Mouse (Mus musculus) spleen, postnatal 4 days (tissue): ENCODE results near the gene Mrpl12.
"Not testable (repeated sequence)": the region's sequence is repeated elsewhere in the genome, so short reads cannot be mapped to it uniquely, and the experiment has no call there.

ENCODE experiments used
- DNase-seq, 2 experiments: peaks; one replicate each; pipeline ENCODE4 v3.0.0; 2022; ENCODE audit warnings: low spot score in 2 of 2

Mrpl12 gene

DNA sequence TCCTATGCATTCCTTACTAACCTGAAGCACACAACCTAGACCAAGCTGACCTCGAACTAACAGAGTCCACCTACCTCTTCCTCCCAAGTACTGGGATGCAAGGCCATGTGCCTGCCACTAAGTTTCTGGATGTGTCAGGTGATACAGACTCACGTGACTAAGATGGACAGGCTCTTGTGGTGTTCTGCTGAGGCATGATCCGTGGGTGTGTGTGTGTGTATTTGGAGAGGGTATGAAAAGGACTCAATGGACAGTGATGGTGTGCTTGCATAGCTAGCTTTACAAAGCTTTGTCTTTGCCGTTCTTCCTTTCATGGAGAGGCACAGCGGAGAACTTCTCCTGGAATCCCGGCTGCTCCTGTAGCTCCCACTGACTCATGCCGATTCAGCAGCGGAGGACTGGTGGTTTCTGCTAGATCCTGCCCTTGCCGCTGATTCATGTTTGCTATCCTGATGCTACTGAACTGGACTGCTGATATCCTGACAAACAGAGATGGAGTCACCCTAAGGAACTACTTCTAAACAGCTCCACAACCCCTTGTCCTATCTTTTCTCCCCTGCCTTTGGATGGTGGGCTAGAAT is 24.0 kb downstream of the Mrpl12 start:
- no peak for DNase-seq

- no peak for DNase-seq
Observed at GRCm38 (mm10) chr11:120509940-120510339, 25.5 kb downstream of the Mrpl12 start.

DNA sequence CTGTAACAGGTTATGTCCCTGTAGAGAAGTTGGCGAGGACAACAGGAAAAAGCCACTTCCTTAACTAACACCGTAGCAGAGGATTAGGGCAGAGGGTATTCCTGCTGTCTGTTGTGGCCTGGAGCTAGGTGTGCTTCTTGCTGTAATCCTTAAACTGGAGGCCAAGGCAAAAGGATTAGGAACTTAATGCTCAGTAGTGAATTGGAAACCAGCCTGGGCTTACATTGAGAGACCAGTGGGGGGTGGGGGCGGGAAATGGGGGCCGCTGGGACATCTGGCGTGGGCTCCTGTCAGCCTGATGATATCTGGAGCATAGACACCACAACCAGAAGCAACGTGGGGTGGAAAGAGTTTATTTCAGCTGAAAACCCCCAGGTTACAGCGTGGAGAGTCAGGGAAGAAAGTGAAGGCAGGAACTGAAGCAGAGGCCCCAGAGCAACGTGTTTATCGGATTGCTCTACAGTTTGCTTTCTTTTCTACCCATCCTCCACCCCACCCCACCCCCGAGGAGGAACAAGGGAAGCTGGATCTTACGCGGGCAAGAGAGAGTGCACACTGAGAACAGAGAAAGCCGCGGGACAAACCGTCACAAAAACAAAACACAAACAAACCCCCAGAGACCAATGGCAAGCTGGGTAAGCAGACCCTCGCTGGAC is 26.1 kb downstream of the Mrpl12 start:
- DNase-seq: peak in 1 of 2 experiments; percentile 65

DNA sequence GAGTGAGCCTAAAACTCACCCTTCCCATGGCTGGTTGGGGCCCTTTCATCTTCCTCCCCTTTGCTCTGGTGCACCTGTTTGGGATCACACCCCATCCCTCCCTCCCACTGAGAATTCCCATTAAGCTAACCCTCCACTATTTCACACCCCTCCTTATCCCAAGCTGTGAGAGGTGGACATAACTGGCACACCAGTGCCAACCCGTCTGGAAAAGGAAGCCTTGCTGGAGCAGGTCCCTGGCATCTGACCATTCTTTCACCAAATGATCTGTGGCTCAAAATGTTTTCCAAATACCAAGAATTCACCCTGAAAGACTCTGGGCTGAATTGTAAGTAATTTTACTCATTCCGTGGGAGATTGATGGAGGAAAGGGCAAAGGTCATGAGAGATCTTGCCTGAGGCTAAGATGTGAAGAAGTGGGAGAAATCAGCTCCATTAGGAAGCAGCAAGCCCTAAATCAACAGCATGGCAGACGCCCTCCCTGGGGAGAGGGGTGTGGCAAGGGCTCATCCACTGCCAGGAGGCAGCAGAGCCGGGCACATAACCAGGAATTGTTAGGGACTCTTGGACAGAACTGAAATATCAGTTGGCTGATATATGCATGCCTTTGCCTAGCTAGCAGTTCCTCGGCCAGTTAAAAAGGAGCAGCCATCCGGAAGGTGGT is 28.5 kb downstream of the Mrpl12 start:
- no peak for DNase-seq

GRCm38 (mm10) chr11:120514262-120514661 is 29.8 kb downstream of the Mrpl12 start:
- not testable (repeated sequence) for DNase-seq

- DNase-seq: peak; percentile 84 to 96
Observed at GRCm38 (mm10) chr11:120515611-120516010, 31.2 kb downstream of the Mrpl12 start.

GRCm38 (mm10) chr11:120517147-120517546 is 32.7 kb downstream of the Mrpl12 start:
- DNase-seq: no peak

DNA sequence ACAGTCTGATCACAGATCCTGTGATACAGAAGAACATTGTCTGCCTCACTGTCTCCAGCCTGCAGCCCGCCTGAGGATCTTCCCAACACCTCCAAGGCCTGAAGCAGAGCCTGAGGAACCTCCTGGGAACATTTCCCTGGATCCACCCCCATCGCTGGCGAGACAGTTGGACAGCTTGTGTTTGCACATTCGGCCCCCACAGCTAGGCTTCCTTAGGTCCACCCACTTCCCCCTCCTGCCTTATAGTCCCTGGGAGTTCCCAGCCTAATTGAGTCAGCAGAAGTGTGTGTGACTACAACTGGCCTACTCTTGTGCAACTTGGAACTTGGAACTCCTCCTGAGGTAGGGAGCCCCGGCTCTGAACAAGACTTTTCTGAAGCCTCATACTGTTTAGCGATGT is 33.6 kb downstream of the Mrpl12 start:
- no peak for DNase-seq

GRCm38 (mm10) chr11:120518558-120518957 is 34.1 kb downstream of the Mrpl12 start:
- DNase-seq: peak in 1 of 2 experiments; percentile 55

DNA sequence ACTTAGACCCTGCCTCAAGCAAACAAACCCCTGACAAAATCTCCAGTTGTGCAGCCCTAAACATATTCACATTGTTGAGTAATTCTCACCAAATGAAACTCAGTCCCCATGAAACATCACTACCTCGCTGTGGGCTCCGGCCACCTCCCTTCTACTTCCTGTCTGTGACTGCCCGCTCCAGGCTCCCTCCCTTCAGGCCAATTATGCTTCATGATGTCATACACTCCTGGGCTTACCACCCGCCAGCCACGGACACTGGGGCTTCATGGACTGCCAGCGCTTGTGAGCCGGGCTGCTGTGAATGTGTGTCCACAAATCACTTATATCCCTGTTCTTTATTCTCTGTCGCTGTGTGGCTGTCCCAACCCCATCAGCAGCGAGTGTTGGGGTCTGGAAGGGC is 35.3 kb downstream of the Mrpl12 start:
- DNase-seq: peak in 1 of 2 experiments; percentile 66

GRCm38 (mm10) chr11:120520498-120520897 is 36.1 kb downstream of the Mrpl12 start:
- DNase-seq: peak in 1 of 2 experiments; percentile 63

- DNase-seq: no peak
Observed at GRCm38 (mm10) chr11:120520967-120521540, 36.6 kb downstream of the Mrpl12 start.

GRCm38 (mm10) chr11:120522581-120522980 is 38.2 kb downstream of the Mrpl12 start:
- no peak for DNase-seq

DNA sequence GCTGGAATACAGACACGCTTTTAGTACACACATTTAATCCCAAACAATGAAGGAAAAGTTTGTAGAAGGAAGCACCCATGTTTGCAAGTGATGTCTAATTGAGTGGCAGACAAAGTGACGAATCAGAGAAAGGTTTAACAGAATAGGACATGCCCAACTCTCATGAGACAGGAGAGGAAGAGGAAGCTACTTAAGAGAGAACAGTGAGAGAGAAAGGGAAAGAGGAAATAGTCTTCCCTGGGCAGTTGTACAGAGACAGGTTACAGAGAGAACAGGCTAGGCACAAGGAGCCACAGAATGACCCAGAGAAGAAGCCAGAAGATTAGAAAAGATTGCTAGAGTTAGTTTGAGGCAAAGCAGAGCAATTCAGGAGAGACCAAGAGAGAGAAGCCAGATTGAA is 41.5 kb downstream of the Mrpl12 start:
- no peak for DNase-seq

GRCm38 (mm10) chr11:120527690-120528354 is 43.4 kb downstream of the Mrpl12 start:
- no peak for DNase-seq

DNA sequence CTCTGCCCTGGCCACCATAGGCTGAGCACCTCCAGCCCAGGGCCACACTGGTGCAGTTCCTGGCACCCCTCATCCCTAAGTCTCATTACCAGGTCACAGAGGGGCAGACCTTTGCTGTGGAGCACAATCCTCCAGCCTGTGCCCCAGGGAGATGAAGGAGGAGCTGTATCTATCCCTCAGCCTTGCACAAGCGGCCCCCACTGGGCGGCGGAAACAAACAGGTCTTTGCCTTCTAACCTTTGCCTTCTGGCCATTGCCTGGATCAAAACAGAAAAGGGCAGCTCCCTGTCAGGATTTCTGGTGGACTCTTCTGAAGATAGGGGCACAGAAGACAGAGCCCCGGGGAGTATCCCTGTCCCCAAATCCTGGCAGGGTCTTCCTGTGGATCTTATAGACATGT is 44.5 kb downstream of the Mrpl12 start:
- no peak for DNase-seq

DNA sequence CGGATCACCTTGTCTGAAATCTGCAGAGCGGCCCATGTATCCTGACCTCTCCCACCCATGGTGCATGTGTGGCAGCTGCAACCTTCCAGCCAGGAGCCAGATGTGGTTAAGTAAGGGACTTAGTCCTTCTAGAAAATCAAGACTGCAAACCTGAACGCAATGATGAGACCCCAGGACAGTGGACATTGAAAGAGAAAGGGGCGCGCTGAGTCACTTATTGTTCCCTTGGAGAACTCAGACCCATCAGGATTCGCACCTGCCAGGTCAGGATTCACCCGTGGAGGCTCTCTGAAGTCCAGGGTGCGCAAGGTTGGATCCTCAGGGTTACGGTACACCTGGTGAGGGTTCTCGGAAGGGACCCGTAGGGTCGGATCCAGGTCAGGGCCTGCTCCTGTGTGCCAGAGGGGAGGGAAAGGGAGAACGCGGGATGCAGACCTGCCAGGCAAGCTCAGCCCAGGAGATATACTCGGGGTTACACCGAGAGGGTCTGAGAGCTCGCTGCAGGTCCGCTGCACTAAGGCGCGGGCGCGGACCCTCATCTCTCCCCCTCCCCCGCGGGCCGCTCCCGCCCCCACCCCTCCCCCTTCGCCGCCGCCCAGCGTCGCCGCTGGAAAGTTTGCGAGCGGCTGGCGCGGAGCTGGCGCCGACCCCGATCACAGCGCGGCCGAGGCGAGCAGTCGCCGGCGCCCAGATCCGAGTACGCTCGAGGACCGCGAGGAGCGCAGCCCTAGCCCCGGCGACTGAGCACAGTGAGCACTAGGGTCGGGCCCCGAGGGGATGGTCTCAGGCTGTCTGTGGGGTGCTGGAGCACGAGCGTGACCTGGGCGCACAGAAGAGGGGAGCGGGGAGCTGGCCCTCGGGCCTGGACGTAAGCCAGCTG is 45.9 kb downstream of the Mrpl12 start, which contains the start of gene Gcgr:
Gene Gcgr (plus strand): TSS at position 615 of the 880 bp plus-strand sequence.
- DNase-seq: peak in 1 of 2 experiments; percentile 65

GRCm38 (mm10) chr11:120531646-120532045 is 47.2 kb downstream of the Mrpl12 start:
- DNase-seq: no peak

DNA sequence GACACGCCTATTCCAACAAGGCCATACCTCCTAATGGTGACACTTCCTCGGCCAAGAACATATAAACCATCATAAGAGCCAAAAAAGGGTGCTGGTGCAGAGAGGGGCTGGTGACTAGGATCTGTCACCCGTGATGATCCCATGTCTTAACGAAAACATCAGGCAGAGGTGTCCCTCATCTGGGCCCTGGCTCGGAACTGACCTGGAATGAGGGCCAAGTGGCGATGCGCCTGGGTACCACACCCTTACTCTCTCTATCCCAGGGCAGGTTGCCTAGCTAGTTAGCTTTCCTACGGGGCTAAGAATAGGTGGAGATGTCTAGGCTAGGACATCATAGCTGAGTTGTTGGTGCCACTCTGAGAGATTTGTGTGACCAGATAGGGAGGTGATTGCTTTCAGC is 49.7 kb downstream of the Mrpl12 start:
- DNase-seq: no peak

DNA sequence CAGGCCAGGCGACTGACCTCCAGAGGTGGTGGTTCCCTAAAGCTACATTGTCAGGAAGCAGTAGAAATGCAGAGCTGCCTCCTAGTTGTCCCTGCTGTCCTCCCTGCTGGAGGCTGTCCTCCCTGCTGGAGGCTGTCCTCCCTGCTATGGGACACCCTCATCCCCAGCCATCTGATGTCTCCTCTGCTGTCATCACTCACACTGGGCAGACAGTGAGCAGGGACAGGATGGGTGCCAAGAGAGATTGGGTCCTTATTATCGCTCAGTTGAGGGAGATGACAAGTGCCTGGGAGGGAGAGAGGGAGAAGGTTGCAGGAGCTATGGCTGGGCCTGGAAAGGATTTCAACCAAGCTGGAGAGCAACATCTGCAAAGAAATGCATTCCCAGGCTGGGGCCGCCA is 50.7 kb downstream of the Mrpl12 start:
- no peak for DNase-seq

DNA sequence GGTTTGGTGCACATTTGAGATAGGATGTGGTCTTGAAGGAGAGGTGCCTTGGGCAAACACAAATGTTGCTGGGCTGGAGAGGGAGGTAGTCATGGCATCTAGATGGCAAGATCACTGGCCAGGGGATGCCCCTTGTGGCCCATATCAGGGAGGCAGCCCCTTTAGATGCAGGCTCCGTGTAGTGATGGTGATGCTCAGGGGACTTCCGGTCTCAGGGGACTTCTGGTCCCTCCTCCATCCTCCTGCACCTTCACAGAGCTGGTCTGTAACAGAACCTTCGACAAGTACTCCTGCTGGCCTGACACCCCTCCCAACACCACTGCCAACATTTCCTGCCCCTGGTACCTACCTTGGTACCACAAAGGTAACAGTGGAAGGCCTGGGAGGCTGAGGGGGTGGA is 51.4 kb downstream of the Mrpl12 start:
- DNase-seq: no peak
